Mouse (Mus musculus): ENCODE data around the gene Flt1. TPM values are rescaled to one million over a fixed set of nuclear protein-coding genes. Genes with fewer than 3 reads are reported as not detected.
"Not testable (repeated sequence)": the region's sequence is repeated elsewhere in the genome, so short reads cannot be mapped to it uniquely, and the experiment has no call there.

The Flt1 gene
- polyA plus RNA-seq, 1 experiment from 2014 or later = 8.7 TPM

DNA sequence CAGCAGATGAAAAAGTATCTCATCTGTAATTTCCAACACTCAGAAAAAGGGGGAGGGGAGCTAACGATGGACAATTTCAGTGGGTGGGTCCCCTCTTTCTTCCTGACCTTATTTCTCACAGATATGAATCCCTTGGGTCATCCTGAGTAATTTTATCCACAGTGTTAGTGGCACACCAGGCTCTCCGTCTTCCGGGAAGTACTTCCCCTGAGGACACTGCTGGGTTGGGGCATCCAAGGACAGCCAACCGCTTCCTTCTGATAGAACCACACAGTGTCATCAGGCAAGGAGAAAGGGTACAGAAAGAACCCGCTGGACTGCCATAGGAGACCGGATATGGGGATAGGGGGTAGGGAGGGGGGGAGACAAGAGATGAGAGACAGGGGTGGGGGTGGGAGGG, 111.2 kb downstream of the Flt1 start:
- Histone ChIP-seq H3K36me3 (replicated peaks) (no peaks in the 10 kb centered on the region), H3K27me3 (ENCODE audit: poor library complexity, severe bottlenecking) (no peaks in the 10 kb centered on the region), H3K27ac (no peak overlapping the region), H3K9me3 (no peaks in the 10 kb centered on the region), H3K4me1 (no peaks in the 10 kb centered on the region), H3K4me3 (no peak overlapping the region)
- DNase-seq (ENCODE audit: extremely low spot score, low spot score) = no peak
- 88% methylated on average over 6 of the region's 6 CpGs for WGBS

GRCm38 (mm10) chr5:147611348-147611747, 114.5 kb downstream of the Flt1 start:
- WGBS = 87% methylated on average over 3 of the region's 3 CpGs
- H3K4me3 ChIP-seq; H3K9me3 ChIP-seq; H3K36me3 ChIP-seq (replicated peaks); H3K27me3 ChIP-seq (ENCODE audit: poor library complexity, severe bottlenecking); H3K4me1 ChIP-seq; H3K27ac ChIP-seq; DNase-seq (ENCODE audit: extremely low spot score, low spot score): not testable (repeated sequence)

- 83% methylated on average over 13 of the region's 13 CpGs for WGBS
Observed at GRCm38 (mm10) chr5:147607256-147607975, 118.4 kb downstream of the Flt1 start.

GRCm38 (mm10) chr5:147606751-147607150, 119.1 kb downstream of the Flt1 start:
- Histone ChIP-seq H3K4me3 (no peak overlapping the region), H3K36me3 (replicated peaks) (no peaks in the 10 kb centered on the region), H3K27me3 (ENCODE audit: poor library complexity, severe bottlenecking) (no peaks in the 10 kb centered on the region), H3K27ac (no peak overlapping the region), H3K9me3 (no peaks in the 10 kb centered on the region), H3K4me1 (no peaks in the 10 kb centered on the region)
- DNase-seq (ENCODE audit: extremely low spot score, low spot score) = no peak
- WGBS = 92% methylated on average over 13 of the region's 13 CpGs

More at GRCm38 (mm10) chr5:147607256-147607975, 118.4 kb downstream of the Flt1 start:
- no peak for DNase-seq (ENCODE audit: extremely low spot score, low spot score)
- Histone ChIP-seq H3K4me1 (no peaks in the 10 kb centered on the region), H3K27ac (no peak overlapping the region), H3K9me3 (no peaks in the 10 kb centered on the region), H3K36me3 (replicated peaks) (no peaks in the 10 kb centered on the region), H3K4me3 (no peak overlapping the region), H3K27me3 (ENCODE audit: poor library complexity, severe bottlenecking) (no peaks in the 10 kb centered on the region)

- WGBS = 85% methylated on average over 18 of the region's 18 CpGs
- H3K4me1 ChIP-seq = no peaks in the 10 kb centered on the region
- H3K27ac ChIP-seq = no peak overlapping the region
- H3K27me3 ChIP-seq (ENCODE audit: poor library complexity, severe bottlenecking) = no peaks in the 10 kb centered on the region
- H3K36me3 ChIP-seq (replicated peaks) = no peaks in the 10 kb centered on the region
- no peak for DNase-seq (ENCODE audit: extremely low spot score, low spot score)
- H3K4me3 ChIP-seq = no peak overlapping the region
- H3K9me3 ChIP-seq = no peaks in the 10 kb centered on the region
Observed at GRCm38 (mm10) chr5:147601460-147602360, 124.1 kb downstream of the Flt1 start.

- DNase-seq (ENCODE audit: extremely low spot score, low spot score) = no peak
- Histone ChIP-seq H3K4me1 (no peaks in the 10 kb centered on the region), H3K9me3 (no peaks in the 10 kb centered on the region; the same call in 1 of the 2 replicates), H3K27me3 (ENCODE audit: poor library complexity, severe bottlenecking) (no peaks in the 10 kb centered on the region), H3K36me3 (replicated peaks) (no peaks in the 10 kb centered on the region), H3K4me3 (no peak overlapping the region), H3K27ac (no peak overlapping the region)
- 92% methylated on average over 16 of the region's 16 CpGs for WGBS
Observed at GRCm38 (mm10) chr5:147597825-147598224, 128.0 kb downstream of the Flt1 start.

GRCm38 (mm10) chr5:147589814-147590213, 136.0 kb downstream of the Flt1 start:
- no peak overlapping the region for H3K4me3 ChIP-seq
- DNase-seq (ENCODE audit: extremely low spot score, low spot score) = no peak
- no peaks in the 10 kb centered on the region; the same call in 1 of the 2 replicates for H3K9me3 ChIP-seq
- peak overlapping the region; percentile 51; the same call in 1 of the 2 replicates for H3K27ac ChIP-seq
- H3K4me1 ChIP-seq = peaks cover 8% of the 10 kb centered on the region
- 75% methylated on average over 12 of the region's 12 CpGs for WGBS
- no peaks in the 10 kb centered on the region for H3K36me3 ChIP-seq (replicated peaks)
- no peaks in the 10 kb centered on the region for H3K27me3 ChIP-seq (ENCODE audit: poor library complexity, severe bottlenecking)

DNA sequence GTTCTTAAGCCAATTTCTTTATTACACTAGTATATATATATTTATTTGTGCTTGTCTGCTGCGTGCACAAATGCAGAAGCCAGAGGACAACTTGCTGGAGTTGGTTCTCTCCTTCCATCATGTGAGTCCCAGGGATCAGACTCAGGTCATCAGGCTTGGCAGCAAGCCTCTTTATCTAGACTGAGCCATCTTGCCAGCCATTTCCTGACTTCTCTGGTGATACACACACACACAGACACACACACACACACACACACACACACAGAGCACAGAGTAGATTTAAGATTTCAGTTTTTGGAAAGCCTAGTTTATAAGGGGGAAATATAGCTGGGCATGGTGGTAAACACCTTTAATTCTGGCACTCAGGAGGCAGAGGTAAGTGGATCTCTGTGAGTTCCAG, 140.7 kb downstream of the Flt1 start:
- no peak for DNase-seq (ENCODE audit: extremely low spot score, low spot score)
- Histone ChIP-seq H3K4me1 (peaks cover 11% of the 10 kb centered on the region), H3K27me3 (ENCODE audit: poor library complexity, severe bottlenecking) (no peaks in the 10 kb centered on the region), H3K4me3 (no peak overlapping the region), H3K36me3 (replicated peaks) (no peaks in the 10 kb centered on the region), H3K27ac (no peak overlapping the region), H3K9me3 (no peaks in the 10 kb centered on the region)
- 85% methylated on average over 1 of the region's 1 CpGs for WGBS

DNA sequence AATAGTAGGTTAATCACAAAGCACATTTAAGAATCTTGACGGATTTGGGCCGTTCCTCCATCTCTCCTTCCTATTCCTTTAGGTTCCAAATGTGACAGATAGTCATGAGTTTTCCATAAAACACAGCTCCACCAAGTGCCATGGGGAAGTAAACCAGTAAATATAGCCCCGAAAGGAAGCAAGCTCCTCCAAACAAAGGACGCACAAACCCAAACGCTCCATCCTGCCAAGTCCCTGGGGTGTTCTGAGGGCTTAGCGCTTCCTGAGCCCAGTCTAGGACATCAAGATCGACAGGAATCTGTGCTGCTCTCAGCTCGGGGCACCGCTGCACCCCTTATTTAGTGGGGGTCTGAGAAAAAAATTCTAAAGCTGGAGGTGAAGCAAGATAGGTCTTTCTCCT, 141.2 kb downstream of the Flt1 start:
- H3K9me3 ChIP-seq = no peaks in the 10 kb centered on the region
- H3K4me3 ChIP-seq = no peak overlapping the region
- H3K36me3 ChIP-seq (replicated peaks) = no peaks in the 10 kb centered on the region
- no peak overlapping the region for H3K27ac ChIP-seq
- no peak for DNase-seq (ENCODE audit: extremely low spot score, low spot score)
- peaks cover 7% of the 10 kb centered on the region for H3K4me1 ChIP-seq
- 83% methylated on average over 9 of the region's 9 CpGs for WGBS
- no peaks in the 10 kb centered on the region for H3K27me3 ChIP-seq (ENCODE audit: poor library complexity, severe bottlenecking)

GRCm38 (mm10) chr5:147583702-147584298, 142.0 kb downstream of the Flt1 start:
- H3K27ac ChIP-seq = no peak overlapping the region
- H3K4me1 ChIP-seq = 0 out of 2 replicates have a peak, but pooled peaks cover 3% of the 10 kb centered on the region
- H3K4me3 ChIP-seq = no peak overlapping the region
- H3K36me3 ChIP-seq (replicated peaks) = no peaks in the 10 kb centered on the region
- 48% methylated on average over 14 of the region's 14 CpGs for WGBS
- peak; percentile 79 for DNase-seq (ENCODE audit: extremely low spot score, low spot score)
- no peaks in the 10 kb centered on the region for H3K27me3 ChIP-seq (ENCODE audit: poor library complexity, severe bottlenecking)
- H3K9me3 ChIP-seq = no peaks in the 10 kb centered on the region

GRCm38 (mm10) chr5:147580181-147580580, 145.6 kb downstream of the Flt1 start:
- Histone ChIP-seq H3K4me3 (no peak overlapping the region), H3K4me1 (0 out of 2 replicates have a peak, but pooled peaks cover 3% of the 10 kb centered on the region), H3K27ac (no peak overlapping the region), H3K27me3 (ENCODE audit: poor library complexity, severe bottlenecking) (no peaks in the 10 kb centered on the region), H3K36me3 (replicated peaks) (no peaks in the 10 kb centered on the region), H3K9me3 (no peaks in the 10 kb centered on the region)
- WGBS = 92% methylated on average over 13 of the region's 13 CpGs
- DNase-seq (ENCODE audit: extremely low spot score, low spot score) = no peak

- DNase-seq (ENCODE audit: extremely low spot score, low spot score) = no peak
- Histone ChIP-seq H3K36me3 (replicated peaks) (no peaks in the 10 kb centered on the region), H3K4me3 (no peak overlapping the region), H3K9me3 (no peaks in the 10 kb centered on the region), H3K27ac (no peak overlapping the region), H3K27me3 (ENCODE audit: poor library complexity, severe bottlenecking) (no peaks in the 10 kb centered on the region), H3K4me1 (0 out of 2 replicates have a peak, but pooled peaks cover 3% of the 10 kb centered on the region)
- WGBS = 87% methylated on average over 8 of the region's 8 CpGs
Observed at GRCm38 (mm10) chr5:147579691-147580090, 146.1 kb downstream of the Flt1 start.
